Mouse (Mus musculus): ENCODE results near the gene Fam107b.
"Not testable (repeated sequence)": the region's sequence is repeated elsewhere in the genome, so short reads cannot be mapped to it uniquely, and the experiment has no call there.

Fam107b gene

GRCm38 (mm10) chr2:3658900-3659299 lies 88.6 kb downstream of the Fam107b start:
- DNase-seq (ENCODE audit: low spot score) = no peak

- no peak for DNase-seq (ENCODE audit: low spot score)
These were observed 89.1 kb downstream of the Fam107b start for GRCm38 (mm10) chr2:3659300-3659910.

DNA sequence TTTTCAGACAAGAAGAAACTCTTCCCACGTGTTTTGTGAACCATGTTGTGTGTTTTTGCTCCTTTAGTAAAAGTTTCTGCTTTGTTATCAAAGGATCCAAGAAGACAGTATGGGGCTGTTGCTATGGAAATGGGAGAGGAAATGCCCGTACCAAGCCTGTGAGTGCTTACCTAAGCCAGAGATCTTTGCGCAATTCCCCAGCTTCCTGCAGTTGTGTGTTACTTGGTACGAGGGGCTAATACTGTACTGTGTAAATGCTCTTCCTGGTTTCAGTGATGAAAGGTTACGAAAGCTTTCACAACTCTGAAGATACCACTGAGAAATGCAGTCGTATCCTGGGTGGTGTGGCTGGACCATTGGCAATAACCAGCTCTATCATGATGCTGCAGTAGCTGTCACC lies 93.8 kb downstream of the Fam107b start:
- no peak for DNase-seq (ENCODE audit: low spot score)

DNA sequence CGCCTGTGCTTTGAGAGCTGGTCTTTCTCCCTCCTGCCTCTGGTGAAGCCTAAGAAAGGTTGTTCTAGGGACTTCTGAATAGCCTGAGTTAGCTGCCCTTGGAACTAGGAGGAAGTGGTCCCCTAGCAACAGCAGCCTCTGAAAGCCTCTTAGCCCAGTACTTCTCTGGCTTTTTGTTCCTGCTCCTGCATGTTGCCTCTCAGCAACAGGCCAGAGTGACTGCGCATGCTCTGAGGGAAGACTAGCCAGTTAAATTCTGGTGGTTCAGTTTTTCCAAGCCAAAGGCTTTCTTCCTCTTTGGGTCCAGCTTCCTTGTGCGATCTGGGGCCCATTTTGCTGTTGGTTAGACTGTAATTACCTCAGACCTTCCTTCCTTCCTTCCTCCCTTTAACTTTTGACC lies 98.4 kb downstream of the Fam107b start:
- no peak for DNase-seq (ENCODE audit: low spot score)

DNA sequence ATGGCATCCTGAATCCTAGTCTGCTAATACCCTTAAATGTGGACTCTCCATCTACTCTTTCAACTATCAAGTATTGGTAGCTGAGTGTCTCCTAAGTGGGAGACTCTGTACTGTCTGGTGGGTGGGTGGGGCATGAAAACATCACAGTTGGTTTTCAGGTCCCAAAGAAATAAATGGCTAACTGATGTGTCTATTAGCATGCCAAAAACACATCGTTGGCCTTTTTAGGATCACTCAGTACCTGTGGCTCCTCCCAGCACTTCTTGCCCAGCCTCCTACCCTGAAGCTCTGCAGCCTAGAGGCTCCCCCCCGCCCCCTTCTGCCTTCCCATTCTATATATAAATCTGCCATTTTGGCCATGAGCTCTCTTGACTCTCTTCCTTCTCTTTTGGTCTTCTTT lies 99.4 kb downstream of the Fam107b start:
- no peak for DNase-seq (ENCODE audit: low spot score)

DNA sequence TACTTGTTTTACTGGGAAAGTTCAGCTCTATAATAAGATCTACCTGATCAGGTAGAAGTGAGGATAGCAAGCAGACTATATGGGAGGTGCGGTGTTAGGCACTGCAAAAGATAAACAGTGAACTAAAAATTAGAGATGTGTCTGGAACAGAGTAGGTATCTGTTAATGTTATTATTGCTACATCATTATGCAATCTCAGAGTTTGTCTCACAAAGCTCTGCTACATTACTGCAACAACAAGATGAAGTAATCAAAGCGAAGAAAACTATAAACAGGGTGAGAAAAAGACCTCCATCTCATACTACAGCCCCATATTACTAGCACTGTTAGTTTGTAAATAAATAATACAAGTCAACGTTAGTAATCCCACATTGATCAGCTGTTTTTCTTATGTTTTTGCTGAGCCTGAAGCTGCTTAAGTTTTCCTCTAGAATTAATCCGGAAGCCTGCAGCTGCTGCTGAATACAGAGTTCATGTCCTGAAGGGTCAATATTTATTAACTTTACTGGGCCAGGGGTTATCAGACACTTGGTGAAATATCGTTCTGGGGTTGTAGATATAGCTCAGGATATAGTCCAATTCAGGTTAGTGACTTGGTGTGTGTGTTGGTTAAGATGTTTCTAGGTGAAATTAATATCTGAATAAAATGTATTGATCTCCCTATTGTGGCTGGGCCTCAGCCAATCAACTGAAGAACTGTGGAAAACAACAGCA lies 102.5 kb downstream of the Fam107b start:
- DNase-seq (ENCODE audit: low spot score) = no peak

DNA sequence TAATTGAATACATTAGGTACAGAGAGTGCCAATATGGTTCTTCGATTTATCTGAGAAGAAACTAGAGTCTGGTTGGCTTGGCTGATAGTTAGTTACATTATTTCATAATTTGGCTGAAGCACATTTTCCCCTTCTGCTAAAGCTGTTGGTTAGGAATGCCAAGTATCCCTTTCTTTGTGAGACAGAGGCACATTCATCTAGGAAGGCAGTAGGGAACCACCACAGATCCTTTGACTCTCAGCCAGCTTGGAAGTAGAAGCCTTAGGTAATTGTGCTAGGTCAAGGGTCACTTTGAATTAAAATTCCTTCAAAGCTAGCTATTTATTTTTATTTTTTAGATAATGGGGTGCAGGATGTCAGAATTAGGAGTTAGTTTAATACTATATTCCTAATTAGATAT lies 105.2 kb downstream of the Fam107b start:
- no peak for DNase-seq (ENCODE audit: low spot score)

- DNase-seq (ENCODE audit: low spot score) = no peak
These were observed 112.4 kb downstream of the Fam107b start for GRCm38 (mm10) chr2:3682699-3683098.

- no peak for DNase-seq (ENCODE audit: low spot score)
These were observed 113.1 kb downstream of the Fam107b start for GRCm38 (mm10) chr2:3683343-3683742.

DNA sequence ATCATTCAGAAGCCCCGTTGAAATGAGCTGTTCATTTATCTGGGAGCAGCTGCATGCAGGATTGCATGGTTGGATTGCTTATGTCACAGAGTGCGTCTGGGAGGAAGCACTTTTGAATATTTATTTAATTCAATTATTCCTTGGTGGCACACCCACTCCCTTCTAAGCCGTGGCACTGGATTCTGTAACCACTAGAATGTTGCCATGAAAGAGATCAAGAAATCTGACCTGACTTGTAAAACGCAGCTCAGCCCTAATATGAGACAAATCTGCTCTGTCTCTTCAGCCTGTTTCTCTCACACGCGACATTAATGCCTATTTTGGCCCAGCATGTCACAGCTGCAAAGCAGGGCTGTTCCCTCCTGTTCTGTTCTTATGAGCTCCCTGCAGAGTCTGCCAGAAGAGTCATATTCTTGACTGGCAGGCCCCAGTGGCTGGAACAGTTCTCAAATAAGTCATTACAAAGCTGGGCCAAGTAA lies 113.5 kb downstream of the Fam107b start:
- DNase-seq (ENCODE audit: low spot score) = no peak

DNA sequence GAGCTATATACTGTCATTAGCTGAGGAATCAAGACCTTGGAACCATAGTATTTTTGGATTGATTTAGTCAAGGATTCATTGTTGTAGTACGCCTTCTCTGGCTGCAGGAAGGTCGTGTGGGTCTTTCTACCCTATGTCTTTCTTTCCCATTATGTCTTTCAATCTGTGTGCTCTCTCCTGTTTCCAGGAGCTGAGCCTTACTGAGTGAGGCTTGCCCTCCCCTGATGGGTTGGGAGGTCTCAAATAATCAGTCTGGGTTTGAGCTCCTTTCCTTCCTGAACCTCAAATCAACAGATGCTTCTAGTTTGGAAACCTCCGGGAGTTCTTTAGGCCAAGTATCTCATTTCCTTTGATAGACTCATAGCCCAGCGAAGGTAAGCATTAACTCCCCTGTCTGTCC lies 119.9 kb downstream of the Fam107b start:
- DNase-seq (ENCODE audit: low spot score) = no peak

DNA sequence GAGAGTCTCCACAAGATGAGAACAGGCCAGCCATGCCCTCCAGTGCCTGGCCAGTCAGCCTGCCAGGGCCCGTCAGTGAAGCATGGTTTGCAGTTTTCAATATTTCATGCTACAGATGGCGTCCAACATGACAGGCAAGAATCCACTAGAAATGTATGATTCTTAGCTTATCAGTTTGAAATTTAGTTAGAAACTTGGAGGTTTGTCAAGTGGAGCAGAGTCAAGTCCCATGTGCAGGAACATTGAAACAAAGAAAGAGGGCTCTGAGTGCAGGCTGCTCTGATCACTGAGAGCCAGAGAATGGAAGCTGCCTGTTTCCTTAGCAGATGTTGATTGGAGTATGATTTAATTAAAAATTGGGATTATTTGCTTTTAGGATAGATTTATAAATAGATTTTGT lies 122.5 kb downstream of the Fam107b start:
- DNase-seq (ENCODE audit: low spot score) = no peak

DNA sequence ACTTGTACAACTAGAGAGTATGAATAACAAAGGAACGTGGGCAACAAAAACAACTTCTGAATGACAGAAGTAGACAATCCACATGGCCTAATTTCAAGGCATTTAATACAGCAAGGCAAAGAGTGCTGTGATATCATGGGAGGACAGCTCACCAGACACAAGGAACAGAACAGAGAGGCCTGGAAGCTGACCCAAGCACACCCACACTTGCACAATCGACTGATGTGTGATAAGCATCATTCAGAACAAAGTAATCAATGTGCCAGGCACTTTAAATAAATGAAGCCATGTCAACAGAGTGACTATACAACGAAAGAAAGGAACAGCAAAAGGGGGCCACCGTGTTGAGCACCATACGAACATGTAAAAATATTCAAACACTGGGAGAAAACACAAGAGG lies 125.6 kb downstream of the Fam107b start:
- DNase-seq (ENCODE audit: low spot score) = no peak

GRCm38 (mm10) chr2:3700368-3700767 lies 130.1 kb downstream of the Fam107b start:
- DNase-seq (ENCODE audit: low spot score) = no peak

DNA sequence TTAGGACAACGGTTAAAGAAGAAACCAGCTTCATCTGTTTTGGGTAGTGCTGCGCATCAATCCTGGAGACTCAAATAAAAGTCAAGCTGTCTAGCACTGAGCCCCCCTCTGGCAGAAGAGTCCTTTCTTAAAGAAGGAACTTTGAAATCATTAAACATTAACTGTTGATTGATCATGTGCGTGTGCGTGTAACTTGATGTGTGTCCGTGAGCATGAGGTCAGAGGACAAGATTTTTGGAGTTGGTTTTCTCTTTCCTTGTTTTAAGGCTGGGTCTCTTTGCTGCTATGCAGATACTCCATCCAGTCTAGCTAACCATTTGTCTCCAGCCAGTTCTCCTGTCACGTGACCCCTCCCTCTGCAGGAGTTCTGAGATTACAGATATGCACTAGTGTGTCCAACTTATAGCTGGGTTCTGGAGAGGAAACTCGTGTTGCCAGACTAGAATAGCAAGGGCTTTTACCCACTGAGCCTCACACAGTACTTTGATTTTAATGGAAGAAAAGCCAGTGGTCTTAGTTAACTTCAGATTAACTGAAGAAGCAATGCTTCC lies 132.4 kb downstream of the Fam107b start:
- DNase-seq (ENCODE audit: low spot score) = no peak

DNA sequence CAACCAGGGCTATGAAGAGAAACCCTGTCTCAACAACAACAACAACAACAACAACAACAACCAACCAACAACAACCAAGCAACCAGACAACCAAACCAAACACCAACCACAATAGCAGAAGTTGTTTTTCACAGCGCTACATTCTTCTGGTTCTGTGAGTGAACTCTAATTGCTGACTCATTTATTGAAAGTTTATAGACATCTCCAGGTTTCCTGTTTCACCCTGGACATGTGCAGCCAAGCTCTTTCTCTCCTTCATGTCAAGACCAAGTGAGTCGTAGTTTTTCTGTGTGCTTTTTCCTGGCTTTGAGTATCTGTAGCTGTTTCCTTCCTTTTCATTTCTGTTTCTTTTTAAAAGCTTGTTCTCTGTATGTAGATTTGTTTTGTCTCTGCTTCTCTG lies 133.5 kb downstream of the Fam107b start:
- no peak for DNase-seq (ENCODE audit: low spot score)

GRCm38 (mm10) chr2:3704311-3705162 lies 134.2 kb downstream of the Fam107b start:
- no peak for DNase-seq (ENCODE audit: low spot score)

DNA sequence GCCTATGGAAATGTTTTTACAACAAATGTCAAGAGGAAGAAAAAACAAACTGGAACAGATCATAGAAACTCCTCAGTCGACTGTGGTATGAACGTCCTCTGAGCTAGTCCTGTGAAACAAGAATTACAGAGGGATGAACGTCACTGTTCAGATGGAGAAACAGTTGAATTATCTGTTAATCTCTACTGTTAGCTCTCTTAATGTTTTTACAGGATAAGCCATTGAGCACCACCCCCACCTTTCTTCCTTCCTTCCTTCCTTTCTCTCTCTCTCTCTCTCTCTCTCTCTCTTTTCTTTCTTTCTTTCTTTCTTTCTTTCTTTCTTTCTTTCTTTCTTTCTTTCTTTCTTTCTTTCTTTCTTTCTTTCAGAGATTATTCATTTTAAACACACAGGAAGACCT lies 135.0 kb downstream of the Fam107b start:
- DNase-seq (ENCODE audit: low spot score) = not testable (repeated sequence)

DNA sequence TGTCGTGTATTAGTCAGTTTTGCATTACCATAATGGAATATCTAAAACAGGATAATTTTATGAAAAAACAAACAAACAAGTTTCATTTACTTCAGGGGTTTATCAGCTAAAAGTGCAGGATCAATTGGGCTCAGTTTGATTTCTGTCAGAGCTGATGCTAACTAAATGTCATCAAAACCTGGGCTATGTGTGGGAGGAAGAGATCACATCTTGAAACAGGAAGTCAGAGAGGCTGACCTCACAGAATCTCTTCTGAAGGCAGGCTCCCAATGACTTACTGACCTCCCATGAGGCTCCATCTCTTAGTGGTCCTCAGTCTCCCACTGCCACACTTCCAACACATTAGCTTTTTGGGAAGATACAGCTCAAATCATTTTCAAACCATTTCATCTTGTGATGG lies 136.9 kb downstream of the Fam107b start:
- DNase-seq (ENCODE audit: low spot score) = no peak

DNA sequence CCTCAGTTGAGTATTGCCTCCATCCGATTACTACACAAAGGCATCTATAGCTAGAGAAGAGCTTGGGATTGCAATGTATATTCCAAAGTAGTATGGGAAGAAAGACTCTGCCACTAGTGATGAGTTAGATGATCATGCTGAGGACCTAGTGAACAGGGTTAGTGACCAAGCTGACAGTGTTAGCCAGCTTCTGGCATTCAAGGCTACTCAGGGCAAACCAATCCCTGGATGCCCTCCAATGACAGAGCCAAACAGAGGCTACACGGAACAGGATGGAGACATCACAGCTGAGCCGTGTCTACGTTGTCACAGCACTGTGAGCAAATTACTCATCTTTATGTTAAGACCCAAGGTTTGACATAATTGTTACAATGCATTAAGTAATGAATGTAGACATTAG lies 138.3 kb downstream of the Fam107b start:
- no peak for DNase-seq (ENCODE audit: low spot score)

DNA sequence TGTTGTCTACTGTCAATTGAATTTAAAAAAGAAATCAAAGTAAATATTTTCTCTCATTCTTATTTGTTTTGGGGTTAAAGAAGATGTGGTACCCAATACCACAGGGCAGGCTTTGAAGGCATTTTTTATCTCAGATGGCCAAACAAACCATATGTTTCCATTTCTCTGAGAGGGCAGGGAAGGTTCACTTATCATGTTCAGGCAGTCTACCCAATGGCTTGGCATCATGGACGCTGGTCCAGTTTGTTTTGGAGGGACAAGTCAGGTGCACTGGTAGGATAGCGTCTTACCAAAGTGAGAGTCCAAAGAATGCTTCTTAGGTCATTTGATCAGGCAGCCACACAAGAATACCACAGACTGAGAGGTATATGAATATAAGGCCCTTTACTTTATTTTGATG lies 139.6 kb downstream of the Fam107b start:
- DNase-seq (ENCODE audit: low spot score) = no peak

- no peak for DNase-seq (ENCODE audit: low spot score)
These were observed 140.2 kb downstream of the Fam107b start for GRCm38 (mm10) chr2:3710521-3710920.

All from embryo, embryonic 10 days (tissue).